Mouse (Mus musculus): ENCODE data around the gene Mybpc2. TPM values are rescaled to one million over a fixed set of nuclear protein-coding genes. Genes with fewer than 3 reads are reported as not detected.

Mybpc2 gene
- polyA plus RNA-seq, 1 experiment from 2014 or later: 0.04 TPM

GRCm38 (mm10) chr7:44538756-44539624, 14.5 kb upstream of the Mybpc2 start:
- DNase-seq (ENCODE audit: low spot score): no peak
- H3K4me3 ChIP-seq: no peak overlapping the region
- no peak overlapping the region for H3K27ac ChIP-seq (replicated peaks)
- WGBS: 94% methylated on average over 41 of the region's 41 CpGs
- no peaks in the 10 kb centered on the region for H3K4me1 ChIP-seq
- peaks cover 99% of the 10 kb centered on the region for H3K36me3 ChIP-seq (replicated peaks)
- H3K27me3 ChIP-seq (replicated peaks; ENCODE audit: low read depth, poor library complexity, severe bottlenecking): no peaks in the 10 kb centered on the region
- H3K9me3 ChIP-seq: no peaks in the 10 kb centered on the region

GRCm38 (mm10) chr7:44537496-44537895, 13.0 kb upstream of the Mybpc2 start:
- no peak overlapping the region for H3K4me3 ChIP-seq
- H3K36me3 ChIP-seq (replicated peaks): peaks cover 100% of the 10 kb centered on the region
- 94% methylated on average over 13 of the region's 13 CpGs for WGBS
- no peak for DNase-seq (ENCODE audit: low spot score)
- H3K4me1 ChIP-seq: no peaks in the 10 kb centered on the region; the same call in 1 of the 2 replicates
- H3K27me3 ChIP-seq (replicated peaks; ENCODE audit: low read depth, poor library complexity, severe bottlenecking): no peaks in the 10 kb centered on the region
- H3K9me3 ChIP-seq: no peaks in the 10 kb centered on the region
- H3K27ac ChIP-seq (replicated peaks): no peak overlapping the region

- DNase-seq (ENCODE audit: low spot score): no peak
- Histone ChIP-seq H3K9me3 (no peaks in the 10 kb centered on the region), H3K36me3 (replicated peaks) (peaks cover 100% of the 10 kb centered on the region), H3K4me3 (no peak overlapping the region), H3K4me1 (no peaks in the 10 kb centered on the region; the same call in 1 of the 2 replicates), H3K27me3 (replicated peaks; ENCODE audit: low read depth, poor library complexity, severe bottlenecking) (no peaks in the 10 kb centered on the region), H3K27ac (replicated peaks) (no peak overlapping the region)
- WGBS: 87% methylated on average over 7 of the region's 7 CpGs
Measured at GRCm38 (mm10) chr7:44537009-44537408, 12.6 kb upstream of the Mybpc2 start.

DNA sequence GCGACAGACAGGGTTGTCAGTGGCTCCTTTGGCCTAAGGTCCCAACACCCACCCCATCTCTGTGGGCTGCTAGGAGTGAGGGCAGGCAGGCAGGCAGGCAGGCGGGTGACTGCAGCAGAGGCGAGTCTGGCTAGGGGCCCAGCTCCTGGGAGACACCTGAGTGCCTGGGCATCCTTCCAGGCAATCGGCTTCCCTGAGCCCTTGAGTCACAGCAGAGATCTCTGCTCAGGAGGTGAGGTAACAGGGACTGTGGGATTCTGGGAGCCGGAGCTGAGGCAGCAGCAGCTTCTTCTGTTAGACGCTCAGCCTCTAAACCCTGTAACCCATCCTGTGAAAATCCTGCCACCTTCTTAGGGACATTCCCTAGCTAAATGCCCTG, 12.1 kb upstream of the Mybpc2 start:
- Histone ChIP-seq H3K36me3 (replicated peaks) (peaks cover 97% of the 10 kb centered on the region), H3K4me3 (no peak overlapping the region), H3K27me3 (replicated peaks; ENCODE audit: low read depth, poor library complexity, severe bottlenecking) (no peaks in the 10 kb centered on the region), H3K27ac (replicated peaks) (no peak overlapping the region), H3K4me1 (no peaks in the 10 kb centered on the region; the same call in 1 of the 2 replicates), H3K9me3 (no peaks in the 10 kb centered on the region)
- DNase-seq (ENCODE audit: low spot score): no peak
- 90% methylated on average over 6 of the region's 6 CpGs for WGBS

DNA sequence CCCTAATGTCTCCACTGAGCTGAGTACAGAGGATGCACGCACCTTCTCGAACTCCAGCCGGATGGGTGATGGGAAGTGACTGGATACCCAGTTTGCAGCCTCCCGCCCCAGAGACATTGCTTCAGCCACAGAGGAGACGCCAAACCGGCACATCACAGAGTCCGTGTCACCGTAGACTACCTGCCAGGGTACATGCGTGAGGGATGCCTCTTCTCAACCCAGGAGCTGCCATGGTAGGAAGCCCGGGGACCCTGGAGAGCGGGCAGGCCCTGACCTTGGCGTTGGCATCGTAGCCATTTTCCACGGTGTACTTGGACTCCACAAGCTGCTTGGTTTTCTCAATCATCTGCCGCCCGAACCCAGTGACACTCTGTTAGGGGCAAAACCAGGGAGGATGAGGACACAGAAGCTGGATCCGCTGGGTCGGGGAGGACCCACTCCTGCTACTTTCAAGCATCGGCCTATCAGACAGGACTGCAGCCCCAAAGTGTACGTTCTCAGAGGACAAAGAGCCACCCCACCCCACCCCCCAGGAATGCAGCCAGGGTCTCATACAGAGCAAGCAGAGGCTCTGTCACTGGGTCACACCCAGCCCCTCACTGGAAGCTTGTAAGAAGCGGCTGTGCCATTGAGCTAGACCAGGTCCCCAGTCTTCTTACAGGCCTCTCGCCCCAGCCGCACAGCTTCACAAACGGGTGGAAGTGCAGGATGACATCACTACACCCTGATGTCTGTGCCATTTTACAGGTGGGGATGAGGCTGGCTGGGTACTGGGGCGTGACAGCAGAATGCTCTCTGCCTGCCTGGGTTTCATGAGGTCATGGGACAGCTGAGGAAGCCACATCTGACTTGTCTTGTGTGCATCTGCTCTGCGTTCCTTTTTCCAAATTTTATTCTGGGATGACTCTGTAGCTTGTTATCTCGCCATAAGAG, 11.5 kb upstream of the Mybpc2 start:
- no peak overlapping the region for H3K4me3 ChIP-seq
- no peak for DNase-seq (ENCODE audit: low spot score)
- H3K9me3 ChIP-seq: no peaks in the 10 kb centered on the region
- no peak overlapping the region for H3K27ac ChIP-seq (replicated peaks)
- H3K36me3 ChIP-seq (replicated peaks): peaks cover 90% of the 10 kb centered on the region
- no peaks in the 10 kb centered on the region for H3K27me3 ChIP-seq (replicated peaks; ENCODE audit: low read depth, poor library complexity, severe bottlenecking)
- 94% methylated on average over 27 of the region's 27 CpGs for WGBS
- no peaks in the 10 kb centered on the region; the same call in 1 of the 2 replicates for H3K4me1 ChIP-seq

GRCm38 (mm10) chr7:44534656-44535441, 10.4 kb upstream of the Mybpc2 start:
- H3K4me1 ChIP-seq: no peaks in the 10 kb centered on the region; the same call in 1 of the 2 replicates
- DNase-seq (ENCODE audit: low spot score): no peak
- peaks cover 1% of the 10 kb centered on the region; the same call in 1 of the 2 replicates for H3K27me3 ChIP-seq (replicated peaks; ENCODE audit: low read depth, poor library complexity, severe bottlenecking)
- H3K27ac ChIP-seq (replicated peaks): no peak overlapping the region
- no peak overlapping the region for H3K4me3 ChIP-seq
- H3K9me3 ChIP-seq: no peaks in the 10 kb centered on the region
- WGBS: 87% methylated on average over 19 of the region's 19 CpGs
- H3K36me3 ChIP-seq (replicated peaks): peaks cover 79% of the 10 kb centered on the region

DNA sequence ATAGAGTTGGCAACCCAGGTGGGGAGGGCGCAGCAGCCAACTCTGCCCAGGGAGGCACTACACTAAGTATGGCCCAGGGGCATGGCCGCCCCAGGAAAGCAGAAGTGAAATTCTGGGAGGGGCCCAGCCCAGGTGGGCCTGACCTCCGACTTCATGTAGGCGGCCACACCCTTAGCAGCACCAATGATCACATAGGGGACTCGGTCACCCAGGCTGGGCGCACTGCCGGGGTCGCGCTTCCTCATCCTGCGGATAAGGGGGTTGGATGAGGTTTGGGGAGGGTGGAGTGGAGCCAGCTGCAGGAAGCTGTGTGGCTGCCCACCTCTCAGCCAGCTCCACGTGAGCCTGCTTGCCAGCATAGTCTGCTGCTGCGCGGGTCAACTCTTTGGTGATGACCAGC, 9.8 kb upstream of the Mybpc2 start:
- Histone ChIP-seq H3K27me3 (replicated peaks; ENCODE audit: low read depth, poor library complexity, severe bottlenecking) (peaks cover 7% of the 10 kb centered on the region), H3K36me3 (replicated peaks) (peaks cover 73% of the 10 kb centered on the region), H3K4me1 (no peaks in the 10 kb centered on the region; the same call in 1 of the 2 replicates), H3K9me3 (no peaks in the 10 kb centered on the region), H3K27ac (replicated peaks) (no peak overlapping the region), H3K4me3 (no peak overlapping the region)
- DNase-seq (ENCODE audit: low spot score): no peak
- 87% methylated on average over 13 of the region's 13 CpGs for WGBS

- Histone ChIP-seq H3K9me3 (no peaks in the 10 kb centered on the region), H3K36me3 (replicated peaks) (peaks cover 68% of the 10 kb centered on the region), H3K27me3 (replicated peaks; ENCODE audit: low read depth, poor library complexity, severe bottlenecking) (peaks cover 13% of the 10 kb centered on the region), H3K4me1 (no peaks in the 10 kb centered on the region; the same call in 1 of the 2 replicates), H3K27ac (replicated peaks) (no peak overlapping the region), H3K4me3 (no peak overlapping the region)
- no peak for DNase-seq (ENCODE audit: low spot score)
- 73% methylated on average over 12 of the region's 12 CpGs for WGBS
Measured at GRCm38 (mm10) chr7:44533746-44534045, 9.2 kb upstream of the Mybpc2 start.

GRCm38 (mm10) chr7:44532918-44533745, 8.7 kb upstream of the Mybpc2 start:
- Histone ChIP-seq H3K4me3 (no peak overlapping the region), H3K36me3 (replicated peaks) (peaks cover 62% of the 10 kb centered on the region), H3K9me3 (no peaks in the 10 kb centered on the region), H3K4me1 (peaks cover 2% of the 10 kb centered on the region), H3K27me3 (replicated peaks; ENCODE audit: low read depth, poor library complexity, severe bottlenecking) (peaks cover 18% of the 10 kb centered on the region), H3K27ac (replicated peaks) (no peak overlapping the region)
- no peak for DNase-seq (ENCODE audit: low spot score)
- WGBS: 88% methylated on average over 29 of the region's 29 CpGs

DNA sequence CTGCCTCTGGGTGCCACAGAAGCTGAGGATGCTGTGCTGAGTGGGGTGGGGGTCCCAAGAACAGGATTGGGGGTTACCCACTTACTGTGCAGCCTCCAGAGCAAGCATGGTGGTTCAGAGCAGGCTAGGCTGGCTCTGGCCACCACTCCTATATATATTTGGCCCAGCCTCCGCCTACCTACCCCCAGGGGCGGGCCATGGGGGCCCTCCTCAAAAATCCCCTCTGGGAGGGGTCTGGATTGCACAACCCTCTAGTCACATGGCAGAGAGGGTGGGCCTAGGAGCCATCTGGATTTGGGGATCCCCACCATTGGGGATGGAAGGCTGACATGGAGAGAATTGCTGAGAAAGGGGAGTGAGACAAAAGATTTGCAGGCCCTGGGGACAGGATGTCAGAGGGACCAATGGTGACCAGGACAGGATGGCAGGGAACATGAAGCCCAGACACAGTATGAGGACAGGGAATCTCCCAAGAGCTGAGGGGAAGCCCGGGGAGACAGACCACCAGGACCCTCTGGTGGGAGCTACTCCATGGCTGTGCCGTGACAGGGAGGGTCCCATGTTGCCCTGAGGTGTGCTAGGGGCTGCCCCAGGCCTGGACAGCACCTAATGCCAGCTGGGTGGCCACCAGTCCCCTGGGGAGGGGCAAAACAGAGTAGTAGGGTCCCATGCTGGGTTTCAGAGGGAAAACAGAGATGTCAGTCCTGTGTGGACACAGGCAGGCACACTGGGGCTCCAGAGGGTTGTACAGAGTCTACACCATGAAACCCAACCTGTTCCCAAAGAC, 7.7 kb upstream of the Mybpc2 start, which contains the start of gene Spib:
Gene Spib, minus strand, starts transcription at position 126 of the 787 bp plus-strand sequence.
- Histone ChIP-seq H3K27me3 (replicated peaks; ENCODE audit: low read depth, poor library complexity, severe bottlenecking) (peaks cover 28% of the 10 kb centered on the region), H3K4me1 (peaks cover 8% of the 10 kb centered on the region), H3K27ac (replicated peaks) (no peak within 1 kb of the TSS), H3K36me3 (replicated peaks) (peaks cover 52% of the 10 kb centered on the region), H3K9me3 (no peaks in the 10 kb centered on the region), H3K4me3 (no peak within 1 kb of the TSS)
- WGBS: 81% methylated on average over 4 of the region's 4 CpGs
- no peak for DNase-seq (ENCODE audit: low spot score)

DNA sequence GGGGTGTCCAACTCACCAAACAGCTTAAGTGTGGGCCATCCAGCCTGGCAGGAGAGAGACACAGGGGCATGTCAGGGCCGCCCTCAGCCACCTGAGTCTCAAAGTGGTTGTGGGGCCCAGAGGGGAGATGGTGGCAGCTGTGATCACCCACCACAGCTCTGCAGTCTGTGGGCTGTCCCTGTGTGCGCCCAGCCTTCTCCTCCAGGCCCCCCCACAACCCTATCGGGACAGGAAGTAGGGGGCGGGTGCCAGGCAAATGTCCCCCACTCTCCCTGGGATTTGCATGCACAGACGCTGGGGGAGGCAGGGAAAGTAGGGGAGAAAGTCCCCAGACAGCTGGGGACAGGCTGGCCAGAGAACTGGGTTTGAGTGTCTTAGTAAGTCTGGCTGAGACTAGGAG, 6.8 kb upstream of the Mybpc2 start:
- Histone ChIP-seq H3K9me3 (no peaks in the 10 kb centered on the region), H3K36me3 (replicated peaks) (peaks cover 43% of the 10 kb centered on the region), H3K27me3 (replicated peaks; ENCODE audit: low read depth, poor library complexity, severe bottlenecking) (peaks cover 37% of the 10 kb centered on the region), H3K27ac (replicated peaks) (no peak overlapping the region), H3K4me3 (no peak overlapping the region), H3K4me1 (peaks cover 8% of the 10 kb centered on the region)
- no peak for DNase-seq (ENCODE audit: low spot score)
- 62% methylated on average over 5 of the region's 5 CpGs for WGBS

All from embryonic facial prominence, embryonic 10.5 days (tissue).